Mouse (Mus musculus): ENCODE measurements around the gene Olfr1112.
"Not testable (repeated sequence)": the region's sequence is repeated elsewhere in the genome, so short reads cannot be mapped to it uniquely, and the experiment has no call there.

Olfr1112 gene

DNA sequence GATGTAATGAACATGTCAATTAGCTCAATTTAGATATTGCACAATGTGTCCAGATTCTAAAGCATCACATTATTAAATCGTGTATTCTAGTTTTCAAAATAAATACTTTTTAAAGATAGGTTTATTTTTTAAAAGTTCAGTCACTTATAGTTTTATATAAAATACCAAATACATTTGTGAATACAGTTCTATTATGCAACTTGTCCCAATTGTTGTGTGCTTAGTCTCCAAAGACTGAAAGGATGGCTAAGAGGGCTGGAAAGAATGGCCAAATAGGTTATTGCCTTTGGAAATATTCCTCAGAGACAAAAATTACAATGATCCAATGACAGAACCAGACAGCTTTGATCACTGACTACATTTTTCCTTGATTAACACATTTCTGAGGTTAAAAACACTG, at the start of gene Olfr1112:
Olfr1112 (plus strand) TSS at position 301 of the 400 bp plus-strand sequence.
- in situ Hi-C loops (cut with MboI; ENCODE audit: unreplicated experiment in 2 of 2), result no loop called here

DNA sequence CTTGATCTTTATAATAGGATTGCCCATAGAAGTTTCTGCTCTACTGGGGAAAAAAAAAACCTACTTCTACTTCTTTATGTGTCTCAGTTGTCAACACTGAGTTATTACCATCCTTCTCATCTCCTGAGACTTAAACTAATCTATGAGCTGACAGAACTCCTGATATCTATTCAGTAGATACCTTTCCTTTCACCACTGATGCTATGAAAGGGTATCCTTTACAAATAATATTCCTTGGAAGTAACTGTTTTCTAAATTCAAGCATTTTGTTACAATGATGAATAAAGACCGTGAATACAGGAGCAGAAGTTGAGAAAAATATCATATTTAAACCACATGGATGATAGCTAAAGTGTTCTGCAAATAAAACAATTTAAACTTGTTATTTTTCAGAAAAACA, 47.4 kb upstream of the Olfr1112 start, which contains the start of gene Olfr1110:
Olfr1110 (minus strand) TSS at position 101 of the 400 bp plus-strand sequence.
- in situ Hi-C loops (cut with MboI; ENCODE audit: unreplicated experiment in 2 of 2), result no loop called here

DNA sequence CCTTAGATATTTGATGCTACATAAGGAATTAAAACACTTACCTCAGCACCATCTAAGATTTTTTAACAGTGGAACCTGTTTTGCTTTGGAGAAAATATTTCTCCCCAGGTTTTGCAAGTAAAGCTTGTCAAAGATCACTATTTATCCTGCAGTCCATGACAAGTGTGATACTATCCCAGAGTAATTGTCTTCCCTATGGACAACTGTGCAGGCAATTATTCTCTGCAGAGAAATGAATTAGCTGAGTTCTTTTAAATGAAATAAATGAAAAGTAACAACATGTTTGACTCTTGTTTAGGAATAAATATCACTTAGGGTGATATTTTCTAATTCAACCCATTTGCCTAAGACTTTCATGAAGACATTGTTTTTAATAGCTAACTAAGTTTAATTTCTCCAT, 35.1 kb upstream of the Olfr1112 start, which contains the start of gene Olfr1111:
Olfr1111 (minus strand) TSS at position 101 of the 400 bp plus-strand sequence.
- in situ Hi-C loops (cut with MboI; ENCODE audit: unreplicated experiment in 2 of 2), result no loop called here

DNA sequence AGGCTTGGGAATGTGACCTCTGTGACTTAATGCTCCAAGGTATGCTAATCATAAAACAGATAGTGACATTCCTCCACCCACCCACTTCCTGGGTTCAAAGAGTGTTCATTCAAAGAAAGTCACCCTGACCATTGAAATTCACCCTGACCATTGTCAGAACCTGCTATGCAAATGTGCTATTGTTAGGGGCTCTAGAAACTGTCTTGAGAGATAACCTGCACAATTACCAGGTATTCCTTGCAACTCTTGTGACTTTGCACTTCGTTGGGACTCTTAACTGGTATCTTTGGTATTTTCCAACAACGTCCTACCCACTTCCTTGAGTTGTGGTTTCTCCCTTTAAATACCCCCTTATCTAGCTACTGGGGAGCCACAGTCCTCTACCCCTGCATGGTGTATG, 19.9 kb upstream of the Olfr1112 start:
- in situ Hi-C loops (cut with MboI; ENCODE audit: unreplicated experiment in 2 of 2), result not testable (repeated sequence)

DNA sequence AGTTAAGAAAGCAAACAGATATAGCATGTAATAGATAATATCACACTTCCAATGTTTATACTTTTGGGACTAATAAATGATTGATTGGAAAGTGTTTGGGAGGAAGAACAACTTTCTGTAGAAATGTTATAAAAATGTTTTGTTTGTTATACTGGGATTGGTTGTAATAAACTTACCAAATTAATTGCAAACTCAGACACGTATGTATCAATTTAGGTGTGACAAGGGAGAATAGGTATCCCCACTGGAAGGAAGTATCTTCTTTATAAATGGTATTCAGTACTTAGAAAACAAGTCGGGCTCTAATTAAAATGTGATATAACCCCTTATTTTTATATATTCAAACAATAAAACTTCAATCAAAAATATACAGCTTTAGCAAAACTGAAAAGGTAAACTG, 21.1 kb downstream of the Olfr1112 start, which contains the start of gene Olfr1113:
Olfr1113 (plus strand) TSS at position 301 of the 400 bp plus-strand sequence.
- in situ Hi-C loops (cut with MboI; ENCODE audit: unreplicated experiment in 2 of 2), result no loop called here

Data from v-Abl transformed pro-B cells (cell line).